Mouse (Mus musculus): ENCODE data around the gene Gamt. TPM values are rescaled to one million over a fixed set of nuclear protein-coding genes. Genes with fewer than 3 reads are reported as not detected.
A peak's percentile ranks its signal among the peaks of the same experiment; 100 is the strongest.

The Gamt gene
- polyA plus RNA-seq, 1 experiment from 2014 or later: 115 TPM

DNA sequence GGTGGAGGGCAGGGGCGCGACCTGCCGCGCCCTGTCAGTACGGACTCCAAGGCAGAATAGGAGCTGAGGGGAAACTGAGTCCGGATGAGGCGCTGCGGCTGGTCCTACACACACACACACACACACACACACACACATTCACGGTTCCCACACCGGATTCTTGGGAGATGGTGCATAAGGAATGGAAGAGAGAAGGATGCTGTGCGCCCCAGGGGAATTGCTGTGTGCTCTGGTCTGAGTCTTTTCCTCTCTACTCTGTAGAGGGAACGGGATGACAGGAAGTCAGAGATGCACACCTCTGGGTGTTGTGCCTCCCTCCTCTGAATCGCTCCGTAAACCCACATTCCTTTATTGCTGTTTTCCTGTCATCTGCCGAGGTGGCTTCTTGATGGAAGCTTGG, 38.5 kb upstream of the Gamt start:
- Histone ChIP-seq H3K27ac (ENCODE audit: low read length) (no peak overlapping the region), H3K9me3 (replicated peaks; ENCODE audit: control insufficient read depth, low read length) (no peaks in the 10 kb centered on the region), H3K4me2 (ENCODE audit: low read depth, low read length) (no peak overlapping the region), H3K27me3 (ENCODE audit: control insufficient read depth, insufficient read depth, low read length) (peaks cover 45% of the 10 kb centered on the region), H3K36me3 (ENCODE audit: control insufficient read depth, insufficient read depth, low read length) (0 out of 2 replicates have a peak, but pooled peaks cover 5% of the 10 kb centered on the region), H3K4me1 (ENCODE audit: control insufficient read depth, insufficient read depth, low read length) (peaks cover 8% of the 10 kb centered on the region), H3K4me3 (replicated peaks; ENCODE audit: low read length) (no peak overlapping the region; the same call in 1 of the 2 replicates), H3K9ac (ENCODE audit: low read length) (no peak overlapping the region)
- WGBS: 13% methylated on average over 15 of the region's 15 CpGs
- no peak for ATAC-seq (ENCODE audit: insufficient read depth, low FRiP score)

DNA sequence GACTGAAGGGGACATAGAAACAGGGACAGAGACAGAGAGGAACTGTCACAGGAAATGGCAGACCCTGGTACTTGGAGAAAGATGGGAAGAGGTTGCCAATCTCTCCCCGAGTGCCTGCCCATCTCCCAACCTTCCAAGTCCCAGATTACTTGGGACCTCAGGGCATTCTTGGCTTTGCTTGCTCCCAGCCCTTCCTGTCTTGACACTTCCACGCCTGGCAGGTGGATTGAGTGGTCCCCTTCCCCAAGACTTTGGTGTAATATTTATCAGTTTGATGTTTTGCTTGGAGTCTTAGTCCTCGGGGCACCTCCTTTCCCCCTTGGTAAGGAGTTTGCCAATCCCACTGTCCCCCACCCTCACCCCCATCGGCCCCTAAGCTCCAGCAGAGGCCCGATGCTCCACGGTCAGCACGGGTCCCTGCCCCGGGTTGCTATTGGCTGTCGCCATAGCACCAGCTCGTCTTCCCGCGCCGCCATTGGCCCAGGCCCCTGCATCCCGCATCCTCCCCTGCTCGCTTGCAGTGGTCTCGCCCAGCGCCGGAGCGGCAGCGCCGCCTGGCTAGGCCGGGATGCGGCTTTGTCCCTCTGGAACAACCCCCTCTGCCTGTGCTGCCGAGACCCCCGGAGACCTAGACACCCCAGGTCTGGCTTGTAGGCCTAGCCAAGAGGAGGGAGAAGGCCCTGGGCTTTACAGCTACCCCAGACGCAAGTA, 37.9 kb upstream of the Gamt start:
- Histone ChIP-seq H3K27me3 (ENCODE audit: control insufficient read depth, insufficient read depth, low read length) (peaks cover 45% of the 10 kb centered on the region), H3K9me3 (replicated peaks; ENCODE audit: control insufficient read depth, low read length) (no peaks in the 10 kb centered on the region), H3K9ac (ENCODE audit: low read length) (no peak overlapping the region), H3K4me3 (replicated peaks; ENCODE audit: low read length) (no peak overlapping the region; the same call in 1 of the 2 replicates), H3K36me3 (ENCODE audit: control insufficient read depth, insufficient read depth, low read length) (0 out of 2 replicates have a peak, but pooled peaks cover 8% of the 10 kb centered on the region), H3K27ac (ENCODE audit: low read length) (no peak overlapping the region), H3K4me2 (ENCODE audit: low read depth, low read length) (no peak overlapping the region), H3K4me1 (ENCODE audit: control insufficient read depth, insufficient read depth, low read length) (peaks cover 13% of the 10 kb centered on the region)
- no peak for ATAC-seq (ENCODE audit: insufficient read depth, low FRiP score)
- 5% methylated on average over 26 of the region's 26 CpGs for WGBS

DNA sequence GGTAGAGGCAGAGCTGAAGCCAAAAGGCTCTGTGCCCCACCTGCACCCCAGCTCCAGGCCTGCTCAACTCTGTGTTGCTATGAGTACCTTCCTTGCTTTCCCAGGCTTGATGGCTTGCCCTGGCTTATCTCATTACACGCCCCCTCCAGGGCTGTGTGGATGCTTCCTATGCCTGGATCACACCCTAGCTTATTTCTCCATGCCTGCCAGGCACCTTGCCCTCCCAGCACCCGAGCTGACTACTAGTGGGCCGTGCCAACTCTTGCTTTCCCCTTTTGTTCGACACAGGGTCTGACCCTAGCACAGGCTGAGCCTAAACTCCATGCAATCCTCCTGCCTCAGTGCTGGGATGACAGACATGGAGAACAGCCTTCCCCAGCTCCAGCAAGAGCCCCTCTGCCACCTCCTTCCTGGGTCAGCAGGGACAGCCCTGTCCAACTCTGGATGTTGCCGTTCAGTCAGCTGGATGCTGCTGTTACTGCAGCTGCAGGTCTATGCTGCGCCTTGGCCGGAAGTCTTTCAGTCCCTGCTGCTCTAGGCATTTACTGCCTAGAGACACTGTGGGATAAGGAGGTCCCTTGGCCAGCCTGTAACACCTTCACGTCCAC, 36.8 kb upstream of the Gamt start:
- WGBS: 70% methylated on average over 8 of the region's 8 CpGs

DNA sequence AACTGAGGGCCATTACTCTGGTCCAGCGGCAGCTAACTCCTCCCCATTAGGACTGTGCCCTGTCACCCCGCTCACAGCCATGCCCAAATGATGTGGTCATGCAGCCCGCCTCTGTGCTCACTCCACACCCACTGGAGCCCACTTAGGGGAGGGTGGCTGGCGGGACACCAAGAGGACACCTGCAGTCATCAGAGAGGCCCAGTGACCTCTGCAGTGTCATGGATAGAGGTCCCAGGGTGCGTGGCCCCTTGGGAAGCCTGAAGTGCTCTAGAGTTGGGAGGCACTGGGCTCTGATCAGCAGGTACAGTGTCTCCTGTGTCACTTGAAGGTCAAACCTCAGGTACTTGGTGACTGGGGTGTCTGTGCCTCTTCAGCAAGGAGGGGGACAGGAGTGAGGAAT, 36.0 kb upstream of the Gamt start:
- 79% methylated on average over 5 of the region's 5 CpGs for WGBS
- ATAC-seq (ENCODE audit: insufficient read depth, low FRiP score): no peak
- Histone ChIP-seq H3K4me1 (ENCODE audit: control insufficient read depth, insufficient read depth, low read length) (peaks cover 15% of the 10 kb centered on the region), H3K4me3 (replicated peaks; ENCODE audit: low read length) (no peak overlapping the region), H3K27me3 (ENCODE audit: control insufficient read depth, insufficient read depth, low read length) (peaks cover 39% of the 10 kb centered on the region), H3K4me2 (ENCODE audit: low read depth, low read length) (no peak overlapping the region), H3K36me3 (ENCODE audit: control insufficient read depth, insufficient read depth, low read length) (0 out of 2 replicates have a peak, but pooled peaks cover 8% of the 10 kb centered on the region), H3K9ac (ENCODE audit: low read length) (0 out of 2 replicates have a peak overlapping the region, but pooled peaks have one; percentile 2), H3K9me3 (replicated peaks; ENCODE audit: control insufficient read depth, low read length) (no peaks in the 10 kb centered on the region), H3K27ac (ENCODE audit: low read length) (no peak overlapping the region)

More for the DNA sequence above, 36.8 kb upstream of the Gamt start:
- Histone ChIP-seq H3K4me2 (ENCODE audit: low read depth, low read length) (no peak overlapping the region), H3K36me3 (ENCODE audit: control insufficient read depth, insufficient read depth, low read length) (0 out of 2 replicates have a peak, but pooled peaks cover 8% of the 10 kb centered on the region), H3K9me3 (replicated peaks; ENCODE audit: control insufficient read depth, low read length) (no peaks in the 10 kb centered on the region), H3K4me3 (replicated peaks; ENCODE audit: low read length) (no peak overlapping the region), H3K27ac (ENCODE audit: low read length) (no peak overlapping the region), H3K9ac (ENCODE audit: low read length) (0 out of 2 replicates have a peak overlapping the region, but pooled peaks have one; percentile 1), H3K27me3 (ENCODE audit: control insufficient read depth, insufficient read depth, low read length) (peaks cover 41% of the 10 kb centered on the region), H3K4me1 (ENCODE audit: control insufficient read depth, insufficient read depth, low read length) (peaks cover 19% of the 10 kb centered on the region)
- no peak for ATAC-seq (ENCODE audit: insufficient read depth, low FRiP score)

DNA sequence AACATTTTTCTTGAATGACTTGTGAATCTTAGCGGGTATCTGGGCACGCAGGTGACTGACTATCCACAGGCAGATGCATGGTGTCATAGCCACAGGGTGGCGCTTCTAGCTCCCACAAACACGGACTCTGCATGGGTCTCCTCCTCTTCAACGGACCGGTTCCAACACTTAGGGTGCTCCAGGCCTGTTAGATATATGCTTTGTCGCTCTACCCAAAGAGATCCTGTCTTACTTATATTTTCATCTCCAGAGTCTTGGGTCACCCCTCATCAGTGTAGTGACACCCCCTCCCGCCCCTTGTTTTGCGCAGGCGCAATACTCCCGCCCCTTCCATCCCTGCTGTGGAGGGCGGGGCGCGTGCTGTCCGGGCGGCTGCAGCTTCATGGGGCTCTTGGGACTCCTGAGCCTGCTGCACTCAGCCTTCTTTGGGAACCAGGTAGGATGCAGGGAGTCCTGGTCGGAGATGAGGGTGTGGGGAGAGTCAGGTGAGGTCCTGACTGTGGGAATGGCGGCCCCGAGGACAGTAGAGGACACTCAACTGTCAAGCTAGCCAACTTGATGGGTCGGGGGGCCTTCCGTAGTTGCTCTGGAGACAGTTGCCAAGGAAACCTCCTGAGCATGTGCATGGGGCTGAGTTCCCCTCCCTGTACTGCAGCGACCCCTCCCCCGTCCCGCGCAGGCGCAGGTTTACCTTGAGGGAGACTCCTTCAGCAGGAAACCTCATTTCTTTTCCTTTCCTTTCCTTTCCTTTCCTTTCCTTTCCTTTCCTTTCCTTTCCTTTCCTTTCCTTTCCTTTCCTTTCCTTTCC, 35.0 kb upstream of the Gamt start, which contains the start of gene Apc2:
Gene Apc2 (plus strand): TSS at position 360 of the 808 bp plus-strand sequence.
- 0 out of 2 replicates have a peak, but pooled peaks cover 8% of the 10 kb centered on the region for H3K36me3 ChIP-seq (ENCODE audit: control insufficient read depth, insufficient read depth, low read length)
- peak; percentile 33; the same call in 1 of the 2 replicates for ATAC-seq (ENCODE audit: insufficient read depth, low FRiP score)
- peak within 1 kb of the TSS; percentile 67 for H3K9ac ChIP-seq (ENCODE audit: low read length)
- under 1% methylated on average over 26 of the region's 26 CpGs for WGBS
- H3K4me2 ChIP-seq (ENCODE audit: low read depth, low read length): peak within 1 kb of the TSS; percentile 77
- peak within 1 kb of the TSS; percentile 9; the same call in 1 of the 2 replicates for H3K27ac ChIP-seq (ENCODE audit: low read length)
- H3K9me3 ChIP-seq (replicated peaks; ENCODE audit: control insufficient read depth, low read length): no peaks in the 10 kb centered on the region
- peaks cover 31% of the 10 kb centered on the region for H3K27me3 ChIP-seq (ENCODE audit: control insufficient read depth, insufficient read depth, low read length)
- H3K4me3 ChIP-seq (replicated peaks; ENCODE audit: low read length): peak within 1 kb of the TSS; percentile 43
- peaks cover 15% of the 10 kb centered on the region for H3K4me1 ChIP-seq (ENCODE audit: control insufficient read depth, insufficient read depth, low read length)

DNA sequence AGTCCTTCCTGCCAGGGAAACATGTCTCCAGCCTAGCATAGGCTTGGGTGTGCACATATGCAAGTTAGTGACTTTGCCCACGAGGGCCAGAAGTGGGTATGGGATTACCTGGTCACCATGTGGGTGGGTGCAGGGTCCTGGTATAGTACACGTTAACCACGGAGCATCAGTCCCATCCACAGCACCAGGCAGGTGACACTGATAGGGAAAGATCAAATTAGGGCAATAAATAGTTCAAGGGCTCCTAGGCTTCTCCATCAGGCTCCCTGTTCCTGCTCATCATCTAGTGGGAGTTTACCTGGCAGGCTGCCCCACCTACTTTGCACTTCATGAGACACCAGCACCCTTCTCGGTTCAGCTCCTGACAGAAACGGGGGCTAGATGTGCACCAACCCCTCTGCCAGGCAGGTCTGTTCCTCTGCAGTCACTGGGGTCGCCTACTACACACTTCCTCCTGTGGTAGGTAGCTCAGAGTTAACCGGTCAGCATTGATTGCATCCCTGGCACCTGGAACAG, 34.0 kb upstream of the Gamt start:
- Histone ChIP-seq H3K36me3 (ENCODE audit: control insufficient read depth, insufficient read depth, low read length) (0 out of 2 replicates have a peak, but pooled peaks cover 8% of the 10 kb centered on the region), H3K4me2 (ENCODE audit: low read depth, low read length) (no peak overlapping the region), H3K4me3 (replicated peaks; ENCODE audit: low read length) (no peak overlapping the region), H3K27ac (ENCODE audit: low read length) (no peak overlapping the region), H3K27me3 (ENCODE audit: control insufficient read depth, insufficient read depth, low read length) (peaks cover 21% of the 10 kb centered on the region), H3K4me1 (ENCODE audit: control insufficient read depth, insufficient read depth, low read length) (peaks cover 15% of the 10 kb centered on the region), H3K9ac (ENCODE audit: low read length) (no peak overlapping the region), H3K9me3 (replicated peaks; ENCODE audit: control insufficient read depth, low read length) (no peaks in the 10 kb centered on the region)
- no peak for ATAC-seq (ENCODE audit: insufficient read depth, low FRiP score)
- WGBS: 34% methylated on average over 7 of the region's 7 CpGs

DNA sequence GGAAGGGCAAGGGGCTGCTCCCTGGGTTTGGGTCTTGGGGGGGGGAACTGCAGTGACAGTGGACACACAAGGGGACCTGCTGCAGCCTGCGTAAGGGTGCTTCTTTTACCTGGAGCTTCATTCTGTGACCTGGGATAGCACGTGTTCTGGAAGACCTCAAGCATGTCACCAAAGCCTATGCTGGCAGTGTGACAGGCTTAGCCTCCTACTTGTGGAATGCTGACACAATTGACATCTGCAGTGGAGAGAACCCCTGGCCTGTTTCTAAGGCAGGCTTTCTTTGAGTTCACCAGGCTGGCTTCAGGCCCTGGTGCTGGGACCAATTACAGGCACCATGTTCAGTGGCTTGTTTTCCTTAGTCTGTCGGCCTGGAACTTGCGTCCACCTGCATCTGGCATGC, 33.5 kb upstream of the Gamt start:
- Histone ChIP-seq H3K9me3 (replicated peaks; ENCODE audit: control insufficient read depth, low read length) (no peaks in the 10 kb centered on the region), H3K9ac (ENCODE audit: low read length) (no peak overlapping the region), H3K36me3 (ENCODE audit: control insufficient read depth, insufficient read depth, low read length) (0 out of 2 replicates have a peak, but pooled peaks cover 8% of the 10 kb centered on the region), H3K27me3 (ENCODE audit: control insufficient read depth, insufficient read depth, low read length) (peaks cover 16% of the 10 kb centered on the region), H3K27ac (ENCODE audit: low read length) (no peak overlapping the region), H3K4me2 (ENCODE audit: low read depth, low read length) (no peak overlapping the region), H3K4me3 (replicated peaks; ENCODE audit: low read length) (no peak overlapping the region), H3K4me1 (ENCODE audit: control insufficient read depth, insufficient read depth, low read length) (peaks cover 15% of the 10 kb centered on the region)
- no peak for ATAC-seq (ENCODE audit: insufficient read depth, low FRiP score)
- WGBS: 77% methylated on average over 4 of the region's 4 CpGs

DNA sequence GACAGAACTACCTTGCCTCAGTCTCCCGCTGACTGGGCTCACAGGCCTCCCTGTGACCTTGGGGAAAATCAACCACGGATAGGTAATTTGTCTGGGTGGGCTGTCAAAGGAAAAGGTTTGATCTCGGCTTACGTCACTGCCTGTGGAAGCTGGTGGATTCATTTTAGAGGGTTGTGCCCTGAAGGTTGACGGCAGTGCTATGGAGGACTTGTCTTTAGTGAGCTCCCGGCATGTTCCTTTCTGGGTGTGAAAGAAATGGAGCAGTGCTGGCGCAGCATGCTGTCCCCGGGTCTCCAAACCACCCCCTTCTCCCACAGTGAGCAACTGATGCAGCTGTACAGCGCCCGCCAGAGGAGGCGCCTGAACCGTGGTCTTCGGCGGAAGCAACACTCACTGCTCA, 32.5 kb upstream of the Gamt start:
- peaks cover 15% of the 10 kb centered on the region for H3K4me1 ChIP-seq (ENCODE audit: control insufficient read depth, insufficient read depth, low read length)
- peak overlapping the region; percentile 90 for H3K4me3 ChIP-seq (replicated peaks; ENCODE audit: low read length)
- no peak for ATAC-seq (ENCODE audit: insufficient read depth, low FRiP score)
- H3K9ac ChIP-seq (ENCODE audit: low read length): peak overlapping the region; percentile 98
- WGBS: 18% methylated on average over 14 of the region's 14 CpGs
- 0 out of 2 replicates have a peak, but pooled peaks cover 8% of the 10 kb centered on the region for H3K36me3 ChIP-seq (ENCODE audit: control insufficient read depth, insufficient read depth, low read length)
- H3K27me3 ChIP-seq (ENCODE audit: control insufficient read depth, insufficient read depth, low read length): peaks cover 6% of the 10 kb centered on the region
- no peaks in the 10 kb centered on the region for H3K9me3 ChIP-seq (replicated peaks; ENCODE audit: control insufficient read depth, low read length)
- peak overlapping the region; percentile 100 for H3K4me2 ChIP-seq (ENCODE audit: low read depth, low read length)
- peak overlapping the region; percentile 81 for H3K27ac ChIP-seq (ENCODE audit: low read length)

Data from stomach, embryonic 16.5 days (tissue).